Mouse (Mus musculus) kidney, adult 2 months (tissue): ENCODE measurements around the gene Rapgef2.

ENCODE experiments used
- CTCF ChIP-seq: fragments of 200-500 bp; conservative IDR thresholded peaks from 2 replicates; pipeline ENCODE4 v1.5.1; 2011; ENCODE audit warnings: low read depth, mild to moderate bottlenecking, control low read depth, low read length, moderate library complexity, mixed read lengths; ENCODE audit not compliant: insufficient read depth, insufficient read length
- POLR2A ChIP-seq: fragments of 200-500 bp; IDR thresholded peaks from one replicate; pipeline ENCODE4 v1.6.1; 2011; ENCODE audit warnings: low read depth, low read length, control low read depth

DNA sequence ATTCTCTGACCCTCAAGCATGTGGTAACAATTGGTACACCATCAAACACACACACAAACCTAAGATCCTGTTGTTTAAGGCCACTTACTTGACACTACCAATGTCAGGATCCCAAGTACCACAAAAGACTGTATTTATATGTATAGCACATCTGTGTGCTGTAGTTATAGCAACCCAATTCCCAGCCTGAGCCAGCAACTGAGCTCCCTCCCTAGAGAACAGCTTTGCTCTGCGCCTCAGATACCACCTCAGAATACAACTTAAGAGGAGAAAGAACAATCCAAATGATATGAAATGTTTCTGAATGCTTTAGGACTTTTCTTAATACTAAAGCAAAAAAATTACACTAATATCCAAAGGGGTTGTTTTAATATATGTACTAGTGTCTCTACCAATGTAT lies 98.4 kb downstream of the Rapgef2 start:
- TF ChIP-seq CTCF (no peak), POLR2A (no peak)
